8 mouse cellular contexts compared by ENCODE assay signal in the genomic region with DNA sequence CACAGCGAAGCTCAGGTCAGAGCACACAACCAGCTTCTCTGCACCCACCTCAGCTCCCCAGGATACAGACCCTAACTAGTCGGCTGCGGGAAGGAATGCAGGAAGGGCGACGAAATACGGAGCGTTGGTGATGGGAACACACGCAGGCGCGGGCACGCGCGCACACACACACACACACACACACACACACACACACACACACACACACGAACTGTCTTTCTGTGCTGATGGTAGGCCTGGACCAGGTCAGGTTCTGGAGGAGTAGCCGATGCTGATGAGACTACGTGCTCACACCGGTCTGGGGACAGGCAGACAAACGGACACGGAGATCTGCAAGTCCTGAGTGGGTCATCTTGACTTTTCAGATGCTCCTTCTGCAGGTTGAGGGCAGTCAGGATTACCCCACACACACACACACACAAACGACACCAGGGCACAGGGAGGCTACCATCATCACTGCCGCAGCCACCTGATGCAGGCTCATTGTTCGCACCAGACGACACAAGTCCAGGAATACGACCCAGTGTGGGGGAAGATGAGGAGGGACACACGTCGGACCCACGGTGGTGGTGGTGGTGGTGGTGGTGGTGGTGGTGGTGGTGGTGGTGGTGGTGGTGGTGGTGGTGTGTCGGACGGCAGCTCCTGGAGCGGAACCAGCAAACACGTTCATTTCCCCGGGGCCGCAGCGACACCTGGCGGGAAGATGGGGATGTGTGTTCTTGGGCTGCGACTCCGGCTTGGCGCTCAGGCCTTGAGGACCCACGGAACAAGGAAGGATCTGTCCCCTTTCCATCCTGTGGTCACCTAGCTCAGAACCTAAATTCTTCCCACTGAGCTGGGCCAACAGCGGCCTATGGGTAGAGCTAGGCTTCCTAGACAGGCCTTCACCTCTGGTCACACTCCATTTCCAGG. TPM values are rescaled to one million over a fixed set of nuclear protein-coding genes. Genes with fewer than 3 reads are reported as not detected.
DNase-seq lines count a peak whose midpoint lies in the region; ATAC-seq and TF ChIP-seq lines count a peak whose summit lies in the region.
"Not testable (repeated sequence)": the region's sequence is repeated elsewhere in the genome, so short reads cannot be mapped to it uniquely, and the experiment has no call there.

TSS of gene Cntfr (minus strand) at position 160 of the 912 bp plus-strand sequence.

- DNase-seq in A20 (ENCODE audit: low read depth, low spot score), result peak; percentile 48
- peak; percentile 88 for DNase-seq in brain, embryonic 14.5 days (ENCODE audit: low read depth)
- DNase-seq in monocyte, adult 2 months (ENCODE audit: low read depth in 1 of 2, low spot score in 2 of 2), result peak; percentile 19 to 70
- peak; percentile 67 to 88 for DNase-seq in spleen, postnatal 4 days (ENCODE audit: low spot score in 2 of 2)

- not testable (repeated sequence) for H3K4me3 ChIP-seq in embryonic fibroblast, embryonic 13.5 days (ENCODE audit: insufficient read depth, low read length); limb, embryonic 13.5 days
- peak within 1 kb of the TSS; percentile 21 for H3K4me3 ChIP-seq in heart, embryonic 12.5 days
- H3K4me3 ChIP-seq in kidney, embryonic 15.5 days (replicated peaks), result 0 out of 2 replicates have a peak within 1 kb of the TSS, but pooled peaks have one; percentile 23

- WGBS in heart, embryonic 12.5 days, result 10% methylated on average over 36 of the region's 40 CpGs
- 16% methylated on average over 33 of the region's 40 CpGs for WGBS in kidney, embryonic 15.5 days
- WGBS in limb, embryonic 13.5 days, result 11% methylated on average over 24 of the region's 40 CpGs

- peak within 1 kb of the TSS; percentile 57 for H3K4me2 ChIP-seq in heart, embryonic 12.5 days
- peak within 1 kb of the TSS; percentile 52 for H3K4me2 ChIP-seq in kidney, embryonic 15.5 days
- H3K4me2 ChIP-seq in limb, embryonic 13.5 days (replicated peaks), result peak within 1 kb of the TSS; percentile 46; the same call in 1 of the 2 replicates

- peak; percentile 69 for TF ChIP-seq CTCF in brain, embryonic 14.5 days (IDR thresholded peaks at IDR 0.05; ENCODE audit: borderline replicate concordance, extremely low read depth, insufficient read depth, insufficient read length)
- TF ChIP-seq CTCF in embryonic fibroblast, embryonic 13.5 days (IDR thresholded peaks at IDR 0.05; ENCODE audit: borderline replicate concordance, insufficient read depth, low read length), result peak; percentile 79

- not testable (repeated sequence) for H3K4me1 ChIP-seq in embryonic fibroblast, embryonic 13.5 days (ENCODE audit: control insufficient read depth, insufficient read depth, low read length); heart, embryonic 12.5 days (replicated peaks); kidney, embryonic 15.5 days; limb, embryonic 13.5 days

- H3K27me3 ChIP-seq in heart, embryonic 12.5 days (replicated peaks), result peaks cover 16% of the 10 kb centered on the region
- H3K27me3 ChIP-seq in kidney, embryonic 15.5 days, result not testable (repeated sequence)
- peaks cover 16% of the 10 kb centered on the region for H3K27me3 ChIP-seq in limb, embryonic 13.5 days

- not testable (repeated sequence) for H3K9ac ChIP-seq in heart, embryonic 12.5 days; kidney, embryonic 15.5 days; limb, embryonic 13.5 days

- H3K36me3 ChIP-seq in heart, embryonic 12.5 days; kidney, embryonic 15.5 days; limb, embryonic 13.5 days: not testable (repeated sequence)

- H3K27ac ChIP-seq in embryonic fibroblast, embryonic 13.5 days (ENCODE audit: insufficient read depth, low read length); heart, embryonic 12.5 days (ENCODE audit: poor library complexity, severe bottlenecking); kidney, embryonic 15.5 days; limb, embryonic 13.5 days: not testable (repeated sequence)

- not testable (repeated sequence) for TF ChIP-seq POLR2A in brain, embryonic 14.5 days (IDR thresholded peaks at IDR 0.05; ENCODE audit: borderline replicate concordance, extremely low read depth, insufficient read depth, insufficient read length, poor library complexity, severe bottlenecking); embryonic fibroblast, embryonic 13.5 days (IDR thresholded peaks at IDR 0.05; ENCODE audit: low read depth, low read length)

- ATAC-seq in heart, embryonic 12.5 days (ENCODE audit: insufficient number of reproducible peaks, low FRiP score); kidney, embryonic 15.5 days (replicated peaks; ENCODE audit: low FRiP score); limb, embryonic 13.5 days (ENCODE audit: low FRiP score, low read depth): not testable (repeated sequence)

- not testable (repeated sequence) for H3K9me3 ChIP-seq in heart, embryonic 12.5 days (replicated peaks); kidney, embryonic 15.5 days (replicated peaks); limb, embryonic 13.5 days

RNA-seq across cellular contexts. Expression of gene Cntfr, which starts in this region (rescaled TPM):
- polyA plus RNA-seq in brain, embryonic 14.5 days (2012; rRNA removed), result 62.2 and 109 TPM in 2 replicates
- polyA plus RNA-seq in embryonic fibroblast, embryonic 13.5 days (2011; ENCODE audit: insufficient read length, low read depth, missing spikeins), result 4.3 and 4.9 TPM in 2 replicates
- 3.7 TPM in 2 replicates for polyA plus RNA-seq in heart, embryonic 12.5 days (2016; fragmentation: Nextera tagmentation; extraction: Ambion mirVana)
- polyA plus RNA-seq in kidney, embryonic 15.5 days (2015; fragmentation: Nextera tagmentation; extraction: Ambion mirVana), result 19.8 and 22.1 TPM in 2 replicates
- 5.1 and 5.5 TPM in 2 replicates for polyA plus RNA-seq in limb, embryonic 13.5 days (2015; fragmentation: Nextera tagmentation; extraction: Ambion mirVana)
